Mouse (Mus musculus) embryonic stem cell, embryonic (primary cell): Measurements from ENCODE around the gene Klk1.
"Not testable (repeated sequence)": the region's sequence is repeated elsewhere in the genome, so short reads cannot be mapped to it uniquely, and the experiment has no call there.

Experiments used
- CTCF ChIA-PET, 4 experiments: fragments of 300-600 bp in 2 of 4; fragments of 350-600 bp in 2 of 4; sonication (Branson Sonifier 250); formaldehyde crosslinking; loops; one replicate each; lab custom pipeline; 2022; ENCODE audit warnings: inconsistent platforms in 2 of 4; lab: Charles Lee
- POLR2A ChIA-PET, 4 experiments: fragments of 300-600 bp in 2 of 4; fragments of 350-600 bp in 2 of 4; sonication (Branson Sonifier 250); formaldehyde crosslinking; loops; one replicate each; lab custom pipeline; 2022; ENCODE audit warnings: antibody characterized with exemption in 4 of 4, inconsistent platforms in 1 of 4; lab: Charles Lee

Gene Klk1

GRCm38 (mm10) chr7:44225076-44225475 lies at the start of gene Klk1:
TSS of gene Klk1 (plus strand) at chr7:44225360.
- POLR2A ChIA-PET, result interaction anchor here (0.8 to 6.4 kb wide), 12 partner anchors 8 to 271 kb away, joined by 3 to 34 read pairs (median 3); partner anchors contain the start of genes 1700028J19Rik (in 4 of the 4), 2410002F23Rik (in 4 of the 4), Emc10 (in 1 of the 4) and Fam71e1 (in 1 of the 4)
- CTCF ChIA-PET, result interaction anchor here in 3 of 4 experiments (0.6 to 1.2 kb wide), 5 partner anchors 21 to 449 kb away, joined by 3 to 11 read pairs (median 3); no protein-coding TSS in a partner anchor

DNA sequence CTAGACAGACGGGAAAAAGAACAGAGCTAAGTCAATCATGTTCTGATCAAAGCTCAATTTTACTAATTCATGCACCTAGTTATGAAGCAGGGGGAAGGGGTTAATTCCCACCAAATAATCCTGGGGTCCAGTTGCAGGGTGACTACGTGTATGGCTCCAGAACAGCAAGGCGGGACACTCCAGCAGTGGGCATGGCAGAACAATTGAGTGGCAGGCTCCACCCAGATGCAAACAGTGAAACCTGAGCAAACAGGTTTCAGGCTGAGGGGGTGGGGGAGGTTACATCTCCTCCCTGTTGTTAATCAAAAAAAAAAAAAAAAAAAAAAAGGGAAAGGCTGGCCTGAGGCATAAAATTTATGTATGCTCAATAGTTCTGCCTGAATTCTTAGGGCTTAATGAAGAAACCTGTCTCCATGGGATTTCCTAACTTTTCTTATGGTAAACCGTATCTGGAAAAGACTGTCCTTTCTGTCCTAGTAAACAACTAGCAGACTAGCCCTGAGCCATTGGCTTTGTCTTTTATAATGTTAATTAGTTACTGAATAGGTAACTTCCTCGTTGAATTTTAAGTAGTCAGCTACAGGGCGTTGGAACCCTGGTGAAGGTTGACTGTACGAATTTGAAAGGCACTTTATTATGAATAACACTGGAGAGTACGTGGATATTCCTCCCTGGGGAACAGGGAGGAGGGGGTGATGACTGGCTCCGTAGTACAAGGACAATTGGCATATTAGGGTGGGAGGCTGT lies 45.7 kb upstream of the Klk1 start:
- ChIA-PET CTCF (no interaction called here), POLR2A (no interaction called here)

DNA sequence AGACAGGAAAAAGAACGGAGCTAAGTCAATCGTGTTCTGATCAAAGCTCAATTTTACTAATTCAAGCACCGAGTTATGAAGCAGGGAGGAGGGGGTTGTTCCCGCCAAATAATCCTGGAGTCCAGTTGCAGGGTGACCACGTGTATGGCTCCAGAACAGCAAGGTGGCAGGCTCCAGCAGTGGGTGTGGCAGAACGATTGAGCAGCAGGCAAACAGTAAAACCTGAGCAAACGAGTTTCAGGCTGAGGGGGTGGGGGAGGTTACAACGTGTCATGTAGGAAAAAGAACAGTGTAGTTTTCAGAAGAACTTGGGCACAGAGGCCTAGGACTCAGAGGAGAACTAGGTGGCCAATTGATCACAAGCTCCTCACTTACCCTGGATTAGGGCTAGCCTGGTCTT lies 38.6 kb upstream of the Klk1 start:
- ChIA-PET POLR2A (interaction anchor here in 1 of 4 experiments (1.2 kb wide), 1 partner anchor 19 kb away, joined by 3 read pairs; no protein-coding TSS in a partner anchor), CTCF (interaction anchor here in 1 of 4 experiments (0.7 kb wide), 1 partner anchor 39 kb away, joined by 3 read pairs; the partner anchor contains the start of gene Klk1)

DNA sequence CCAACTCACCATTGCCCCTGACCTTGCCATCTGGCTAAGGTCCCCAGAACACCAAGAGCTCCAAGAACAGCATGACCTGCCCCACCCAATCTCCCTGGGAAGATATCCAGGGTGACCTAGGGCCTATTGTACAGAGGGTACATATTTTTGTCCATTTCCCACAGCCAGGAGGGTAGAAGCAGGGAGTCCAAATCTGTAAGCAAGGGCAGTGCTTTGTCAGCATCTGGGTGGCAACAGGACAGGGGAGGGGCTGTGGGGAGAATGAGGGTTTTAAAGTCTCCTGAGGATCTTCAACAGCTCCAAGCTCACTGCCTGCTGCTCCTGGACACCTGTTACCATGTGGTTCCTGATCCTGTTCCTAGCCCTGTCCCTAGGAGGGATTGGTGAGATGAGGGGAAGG lies 37.2 kb upstream of the Klk1 start, which contains the start of gene Klk1b24:
Gene Klk1b24 (plus strand): TSS at position 301 of the 400 bp plus-strand sequence.
- CTCF ChIA-PET, result not testable (repeated sequence)
- POLR2A ChIA-PET, result interaction anchor here in 3 of 4 experiments (0.5 to 1.2 kb wide), 3 partner anchors 17 to 451 kb away, joined by 3 read pairs; no protein-coding TSS in a partner anchor

DNA sequence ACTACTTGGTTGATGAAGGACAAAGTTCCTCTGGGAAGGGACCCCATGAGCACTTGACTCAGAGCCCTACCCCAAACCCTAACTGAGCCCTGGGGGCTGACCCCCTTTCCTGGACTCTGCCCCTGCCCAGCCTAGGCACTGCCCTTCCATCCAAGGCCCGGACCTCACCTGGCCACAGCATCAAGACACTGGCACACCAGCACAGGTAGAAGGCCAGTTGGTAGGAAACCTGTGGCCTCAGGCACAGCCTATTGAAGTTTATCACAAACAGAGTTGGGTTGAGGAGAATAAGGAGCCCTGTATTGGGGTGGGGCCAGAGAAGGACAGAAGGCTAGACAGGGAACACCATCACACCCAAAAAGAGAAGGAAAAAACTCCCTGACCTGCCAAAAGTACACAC lies 31.7 kb upstream of the Klk1 start:
- POLR2A ChIA-PET, CTCF ChIA-PET: not testable (repeated sequence)

GRCm38 (mm10) chr7:44197891-44198290 lies 27.3 kb upstream of the Klk1 start, which contains the start of gene Klk1b3:
TSS of gene Klk1b3 (plus strand) at chr7:44198191.
- POLR2A ChIA-PET, result interaction anchor here in 1 of 4 experiments (0.6 kb wide), 1 partner anchor 66 kb away, joined by 10 read pairs; no protein-coding TSS in a partner anchor
- CTCF ChIA-PET, result no interaction called here

DNA sequence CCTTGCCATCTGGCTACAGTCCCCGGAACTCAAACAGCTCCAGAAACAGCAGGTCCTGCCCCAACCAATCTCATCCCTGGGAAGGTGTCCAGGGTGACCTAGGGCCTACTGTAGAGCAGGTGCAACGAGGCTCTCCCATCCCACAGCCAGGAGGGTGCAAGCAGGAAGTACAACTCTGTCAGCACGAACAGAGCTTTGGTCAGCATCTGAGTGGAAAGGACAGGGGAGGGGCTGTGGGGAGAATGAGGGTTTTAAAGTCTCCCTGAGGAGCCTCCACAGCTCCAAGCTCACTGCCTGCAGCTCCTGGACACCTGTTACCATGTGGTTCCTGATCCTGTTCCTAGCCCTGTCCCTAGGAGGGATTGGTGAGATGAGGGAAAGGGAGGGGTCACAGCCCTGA lies 18.0 kb upstream of the Klk1 start, which contains the start of gene Klk1b4:
Gene Klk1b4 (plus strand): TSS at position 301 of the 400 bp plus-strand sequence.
- CTCF ChIA-PET, POLR2A ChIA-PET: not testable (repeated sequence)

- ChIA-PET POLR2A (no interaction called here), CTCF (no interaction called here)
These were observed 16.9 kb upstream of the Klk1 start for GRCm38 (mm10) chr7:44208307-44208706.

- ChIA-PET POLR2A (no interaction called here), CTCF (no interaction called here)
These were observed 9.5 kb upstream of the Klk1 start, which contains the start of gene Klk1b5 for GRCm38 (mm10) chr7:44215645-44216044. TSS of gene Klk1b5 (plus strand) at chr7:44215945.

- CTCF ChIA-PET, result not testable (repeated sequence)
- POLR2A ChIA-PET, result interaction anchor here in 1 of 4 experiments (0.5 to 6.4 kb wide), 2 partner anchors 25 to 136 kb away, joined by 3 to 34 read pairs; partner anchors contain the start of genes 1700028J19Rik and 2410002F23Rik
These were observed 3.6 kb upstream of the Klk1 start for GRCm38 (mm10) chr7:44221601-44222000.

DNA sequence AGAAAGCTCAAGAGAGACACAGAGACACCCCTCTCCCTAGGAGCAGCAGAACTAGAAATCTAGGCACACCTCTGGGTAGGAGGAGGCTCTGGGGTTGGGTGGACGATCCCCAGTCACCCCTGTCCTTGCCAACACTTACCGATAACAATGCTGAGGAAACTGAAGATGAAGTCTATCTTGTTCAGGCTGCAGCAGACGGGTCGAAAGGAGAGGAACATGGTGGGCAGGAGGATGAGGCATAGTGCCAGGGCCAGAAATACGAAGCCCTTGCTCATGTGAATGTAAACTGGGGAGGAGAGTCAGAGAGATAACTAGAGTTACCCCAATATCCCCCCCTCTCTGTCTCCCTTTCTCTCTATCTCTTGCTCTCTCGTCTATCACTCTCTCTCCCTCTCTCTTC lies 2.8 kb upstream of the Klk1 start:
- CTCF ChIA-PET, result not testable (repeated sequence)
- POLR2A ChIA-PET, result interaction anchor here in 1 of 4 experiments (6.4 kb wide), 1 partner anchor 24 kb away, joined by 34 read pairs; the partner anchor contains the start of genes 1700028J19Rik and 2410002F23Rik

GRCm38 (mm10) chr7:44235909-44236308 lies 10.7 kb downstream of the Klk1 start, which contains the start of gene Gm36864:
TSS of gene Gm36864 (plus strand) at chr7:44236177.
- CTCF ChIA-PET, result no interaction called here
- POLR2A ChIA-PET, result interaction anchor here in 3 of 4 experiments (0.6 to 2.7 kb wide), 4 partner anchors 10 to 18 kb away, joined by 3 to 18 read pairs (median 8); partner anchors contain the start of genes 1700028J19Rik (in 2 of the 3), 2410002F23Rik (in 2 of the 3) and Klk1 (in 1 of the 3)

- CTCF ChIA-PET, result interaction anchor here in 1 of 4 experiments (1.1 kb wide), 1 partner anchor 23 kb away, joined by 3 read pairs; no protein-coding TSS in a partner anchor
- POLR2A ChIA-PET, result no interaction called here
These were observed 14.8 kb downstream of the Klk1 start for GRCm38 (mm10) chr7:44239913-44240312.

GRCm38 (mm10) chr7:44240712-44241111 lies 15.6 kb downstream of the Klk1 start:
- CTCF ChIA-PET, result interaction anchor here in 1 of 4 experiments (1.1 kb wide), 1 partner anchor 22 kb away, joined by 3 read pairs; no protein-coding TSS in a partner anchor
- POLR2A ChIA-PET, result interaction anchor here in 1 of 4 experiments (0.6 to 1.5 kb wide), 2 partner anchors 14 to 27 kb away, joined by 3 read pairs; no protein-coding TSS in a partner anchor

DNA sequence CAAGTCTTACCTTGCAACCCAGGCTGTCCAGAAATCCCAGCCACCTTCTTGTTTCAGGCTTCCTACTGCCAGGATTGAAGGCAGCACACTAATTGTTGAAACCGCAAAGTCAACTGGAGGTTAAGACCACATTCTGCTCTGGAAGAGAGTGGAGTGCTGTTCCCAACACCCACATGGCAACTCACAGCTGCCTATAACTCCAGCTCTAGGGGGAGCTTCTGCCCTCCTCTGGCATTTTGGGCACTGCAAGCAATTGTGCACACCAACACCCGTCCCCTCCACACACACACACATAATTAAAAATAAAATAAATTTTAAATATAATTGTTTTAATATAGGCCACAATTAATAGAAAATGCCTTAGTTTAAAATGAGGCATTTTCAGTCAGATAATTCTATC lies 16.0 kb downstream of the Klk1 start:
- ChIA-PET CTCF (interaction anchor here in 1 of 4 experiments (1.1 kb wide), 1 partner anchor 22 kb away, joined by 3 read pairs; no protein-coding TSS in a partner anchor), POLR2A (interaction anchor here in 1 of 4 experiments (1.5 kb wide), 1 partner anchor 14 kb away, joined by 3 read pairs; no protein-coding TSS in a partner anchor)

GRCm38 (mm10) chr7:44244080-44244479 lies 18.9 kb downstream of the Klk1 start:
- CTCF ChIA-PET, result no interaction called here
- POLR2A ChIA-PET, result interaction anchor here in 1 of 4 experiments (5.3 kb wide), 1 partner anchor 16 kb away, joined by 67 read pairs; the partner anchor contains the start of genes Acp4 and Gm15517

DNA sequence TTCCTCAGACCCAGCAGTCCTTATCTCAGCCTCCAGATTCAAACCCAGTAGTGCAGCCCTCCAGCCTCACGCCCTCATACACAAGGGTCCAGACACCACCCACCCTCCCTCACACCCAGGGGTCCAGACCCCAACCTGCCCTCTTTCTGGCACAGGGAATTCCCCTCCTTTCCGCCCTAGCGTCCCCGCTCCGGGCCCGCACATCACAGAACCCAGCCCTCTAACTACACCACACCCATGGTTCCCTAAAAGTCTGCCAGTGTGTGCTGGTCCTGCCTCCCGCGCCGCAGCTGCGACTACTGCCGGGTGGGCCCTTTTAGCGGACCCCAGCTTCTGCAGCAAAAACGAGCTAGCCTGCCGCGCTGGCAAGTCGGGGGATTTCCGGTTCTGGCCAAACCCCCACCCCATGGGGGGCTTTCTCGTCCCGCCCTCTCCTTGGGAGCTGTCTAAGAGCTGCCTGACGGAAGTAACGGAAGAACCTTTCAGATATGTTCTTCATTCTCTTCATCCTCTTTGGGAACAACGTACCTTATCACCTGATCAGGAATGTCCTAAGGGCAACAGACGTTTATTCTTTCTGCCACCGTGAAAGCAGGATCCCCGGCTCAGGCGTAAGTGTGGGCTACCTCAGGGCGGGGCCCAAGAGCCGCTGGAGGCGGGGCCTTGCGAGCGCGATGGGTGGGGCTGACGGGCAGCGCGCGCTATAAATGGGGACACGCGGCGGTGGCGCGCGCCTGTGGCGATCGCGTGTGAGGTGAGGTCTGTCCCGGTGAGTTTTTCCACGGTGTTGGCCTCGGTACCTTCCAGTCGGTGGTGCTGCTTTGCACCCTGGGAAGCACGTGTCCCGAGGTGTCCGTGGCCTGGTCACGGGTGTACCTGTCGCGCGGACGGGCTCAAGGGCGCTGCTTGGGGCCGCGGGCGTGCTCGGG lies 21.2 kb downstream of the Klk1 start, which contains the start of the genes 1700028J19Rik and 2410002F23Rik:
Gene 1700028J19Rik (minus strand): TSS at position 641 of the 929 bp plus-strand sequence.
Gene 2410002F23Rik (plus strand): TSS at position 668 of the 929 bp plus-strand sequence.
- ChIA-PET POLR2A (interaction anchor here (0.6 to 5.3 kb wide), 101 partner anchors 9 to 1967 kb away, joined by 3 to 67 read pairs (median 4); partner anchors contain the start of genes Klk1 (in 4 of the 4), Emc10 (in 2 of the 4), Fam71e1 (in 2 of the 4) and Gm36864 (in 2 of the 4)), CTCF (interaction anchor here (0.6 to 1.7 kb wide), 12 partner anchors 17 to 1695 kb away, joined by 3 to 6 read pairs (median 3); partner anchors contain the start of gene Klk1 (in 1 of the 4))
